Mouse (Mus musculus) stomach, embryonic 16.5 days (tissue): ENCODE data around the gene Ang. TPM values are rescaled to one million over a fixed set of nuclear protein-coding genes. Genes with fewer than 3 reads are reported as not detected.
A peak's percentile ranks its signal among the peaks of the same experiment; 100 is the strongest.

Experiments
- ATAC-seq: fragments of 200-750 bp; cut with Nextera tagmentation; 2 replicates; pipeline ENCODE4 v1.8.0; 2017; ENCODE audit warnings: moderate number of reproducible peaks, moderate TSS enrichment; ENCODE audit not compliant: insufficient read depth, low FRiP score
- H3K27ac ChIP-seq: fragments of 300-500 bp; sonication (generic); 2 replicates; pipeline ENCODE4 v1.5.1; 2014; ENCODE audit warnings: low read length
- H3K27me3 ChIP-seq: fragments of 300-500 bp; sonication (generic); 2 replicates; pipeline ENCODE4 v1.6.1; 2014; ENCODE audit warnings: low read length, control low read depth, mixed read lengths; ENCODE audit not compliant: control insufficient read depth, insufficient read depth
- H3K36me3 ChIP-seq: fragments of 300-500 bp; sonication (generic); 2 replicates; pipeline ENCODE4 v1.6.1; 2014; ENCODE audit warnings: low read length; ENCODE audit not compliant: control insufficient read depth, insufficient read depth
- H3K4me1 ChIP-seq: fragments of 300-500 bp; sonication (generic); 2 replicates; pipeline ENCODE4 v1.6.1; 2014; ENCODE audit warnings: low read length, control low read depth, mixed read lengths; ENCODE audit not compliant: control insufficient read depth, insufficient read depth
- H3K4me2 ChIP-seq: fragments of 300-500 bp; sonication (generic); 2 replicates; pipeline ENCODE4 v1.6.1; 2014; ENCODE audit warnings: low read depth, low read length, mixed read lengths
- H3K4me3 ChIP-seq: fragments of 300-500 bp; sonication (generic); replicated peaks from 2 replicates; pipeline ENCODE4 v1.5.1; 2014; ENCODE audit warnings: mild to moderate bottlenecking, low read length
- H3K9ac ChIP-seq: fragments of 300-500 bp; sonication (generic); 2 replicates; pipeline ENCODE4 v1.6.1; 2014; ENCODE audit warnings: low read length
- H3K9me3 ChIP-seq: fragments of 300-500 bp; sonication (generic); replicated peaks from 2 replicates; pipeline ENCODE4 v1.6.1; 2016; ENCODE audit warnings: low read length, control low read depth; ENCODE audit not compliant: control insufficient read depth
- WGBS: fragments of 180-500 bp; shearing (Covaris S2); extraction: QIAGEN DNeasy Blood & Tissue Kit; methylation state at CpG from one replicate; pipeline ENCODE4 v1.1.7; 2014; 5-methylcytosine and 5-hydroxymethylcytosine counted together
- polyA plus RNA-seq: library from polyadenylated mRNA; unstranded; fragments of >200 nt; fragmentation: Nextera tagmentation; extraction: Ambion mirVana; gene quantifications from 2 replicates; pipeline ENCODE4 v1.2.1, GENCODE M21; 2015

Gene Ang
- polyA plus RNA-seq, 1 experiment from 2014 or later = 41.6 TPM

- H3K4me3 ChIP-seq = no peak overlapping the region
- H3K9me3 ChIP-seq = no peaks in the 10 kb centered on the region
- no peak overlapping the region for H3K9ac ChIP-seq
- no peak overlapping the region for H3K4me2 ChIP-seq
- H3K27ac ChIP-seq = no peak overlapping the region
- no peak for ATAC-seq
- H3K4me1 ChIP-seq = no peaks in the 10 kb centered on the region; the same call in 1 of the 2 replicates
- no peaks in the 10 kb centered on the region for H3K36me3 ChIP-seq
- WGBS = 76% methylated on average over 7 of the region's 7 CpGs
- no peaks in the 10 kb centered on the region for H3K27me3 ChIP-seq
Observed at GRCm38 (mm10) chr14:51131086-51131815, 40.3 kb downstream of the Ang start.

- peak; percentile 73; the same call in 1 of the 2 replicates for ATAC-seq
- 78% methylated on average over 4 of the region's 4 CpGs for WGBS
Observed at GRCm38 (mm10) chr14:51132372-51132771, 41.4 kb downstream of the Ang start.

GRCm38 (mm10) chr14:51140342-51140741 lies 49.4 kb downstream of the Ang start:
- no peak for ATAC-seq
- H3K4me2 ChIP-seq = no peak overlapping the region
- no peaks in the 10 kb centered on the region for H3K4me1 ChIP-seq
- H3K27me3 ChIP-seq = no peaks in the 10 kb centered on the region
- no peaks in the 10 kb centered on the region for H3K9me3 ChIP-seq
- no peak overlapping the region for H3K9ac ChIP-seq
- no peak overlapping the region for H3K27ac ChIP-seq
- 61% methylated on average over 2 of the region's 2 CpGs for WGBS
- H3K4me3 ChIP-seq = no peak overlapping the region
- H3K36me3 ChIP-seq = no peaks in the 10 kb centered on the region

More at GRCm38 (mm10) chr14:51132372-51132771, 41.4 kb downstream of the Ang start:
- no peak overlapping the region for H3K4me2 ChIP-seq
- no peak overlapping the region for H3K4me3 ChIP-seq
- H3K27ac ChIP-seq = no peak overlapping the region
- no peaks in the 10 kb centered on the region for H3K27me3 ChIP-seq
- H3K9me3 ChIP-seq = no peaks in the 10 kb centered on the region
- H3K4me1 ChIP-seq = no peaks in the 10 kb centered on the region; the same call in 1 of the 2 replicates
- H3K36me3 ChIP-seq = no peaks in the 10 kb centered on the region
- no peak overlapping the region for H3K9ac ChIP-seq

- Histone ChIP-seq H3K4me2 (no peak overlapping the region), H3K27me3 (no peaks in the 10 kb centered on the region), H3K9ac (no peak overlapping the region), H3K4me1 (no peaks in the 10 kb centered on the region), H3K9me3 (no peaks in the 10 kb centered on the region), H3K4me3 (no peak overlapping the region), H3K27ac (no peak overlapping the region), H3K36me3 (no peaks in the 10 kb centered on the region)
- 84% methylated on average over 4 of the region's 4 CpGs for WGBS
- no peak for ATAC-seq
Observed at GRCm38 (mm10) chr14:51142119-51142518, 51.2 kb downstream of the Ang start.

GRCm38 (mm10) chr14:51142568-51142967 lies 51.6 kb downstream of the Ang start:
- Histone ChIP-seq H3K9ac (no peak overlapping the region), H3K4me3 (no peak overlapping the region), H3K4me1 (no peaks in the 10 kb centered on the region), H3K4me2 (no peak overlapping the region), H3K27ac (no peak overlapping the region), H3K36me3 (no peaks in the 10 kb centered on the region), H3K9me3 (no peaks in the 10 kb centered on the region), H3K27me3 (no peaks in the 10 kb centered on the region)
- 74% methylated on average over 3 of the region's 3 CpGs for WGBS
- ATAC-seq = no peak

- Histone ChIP-seq H3K9ac (no peak overlapping the region), H3K9me3 (no peaks in the 10 kb centered on the region), H3K27ac (no peak overlapping the region), H3K27me3 (no peaks in the 10 kb centered on the region), H3K4me1 (no peaks in the 10 kb centered on the region), H3K36me3 (no peaks in the 10 kb centered on the region), H3K4me3 (no peak overlapping the region), H3K4me2 (no peak overlapping the region)
- WGBS = 53% methylated on average over 4 of the region's 4 CpGs
- no peak for ATAC-seq
Observed at GRCm38 (mm10) chr14:51143287-51143686, 52.3 kb downstream of the Ang start.

- Histone ChIP-seq H3K9me3 (no peaks in the 10 kb centered on the region), H3K27me3 (no peaks in the 10 kb centered on the region), H3K27ac (no peak overlapping the region), H3K4me3 (no peak overlapping the region), H3K4me1 (no peaks in the 10 kb centered on the region), H3K4me2 (no peak overlapping the region), H3K9ac (no peak overlapping the region), H3K36me3 (no peaks in the 10 kb centered on the region)
- 67% methylated on average over 2 of the region's 2 CpGs for WGBS
- no peak for ATAC-seq
Observed at GRCm38 (mm10) chr14:51143937-51144336, 53.0 kb downstream of the Ang start.

- Histone ChIP-seq H3K4me1 (no peaks in the 10 kb centered on the region), H3K27me3 (no peaks in the 10 kb centered on the region), H3K4me3 (no peak overlapping the region), H3K36me3 (no peaks in the 10 kb centered on the region), H3K9ac (no peak overlapping the region), H3K9me3 (no peaks in the 10 kb centered on the region), H3K4me2 (no peak overlapping the region), H3K27ac (no peak overlapping the region)
- ATAC-seq = no peak
- WGBS = 92% methylated on average over 4 of the region's 4 CpGs
Observed at GRCm38 (mm10) chr14:51144451-51144850, 53.5 kb downstream of the Ang start.

GRCm38 (mm10) chr14:51145521-51145920 lies 54.6 kb downstream of the Ang start:
- WGBS = 60% methylated on average over 6 of the region's 6 CpGs
- Histone ChIP-seq H3K27ac (no peak overlapping the region), H3K4me1 (no peaks in the 10 kb centered on the region), H3K9ac (no peak overlapping the region), H3K9me3 (no peaks in the 10 kb centered on the region), H3K27me3 (no peaks in the 10 kb centered on the region), H3K4me3 (no peak overlapping the region), H3K4me2 (no peak overlapping the region), H3K36me3 (no peaks in the 10 kb centered on the region)
- no peak for ATAC-seq
